Mouse (Mus musculus) heart, embryonic 15.5 days (tissue): ENCODE measurements around the gene Zkscan5. TPM values are rescaled to one million over a fixed set of nuclear protein-coding genes. Genes with fewer than 3 reads are reported as not detected.

ENCODE experiments used
- ATAC-seq: fragments of 200-750 bp; cut with Nextera tagmentation; replicated peaks from 2 replicates; pipeline ENCODE4 v1.8.0; 2017; ENCODE audit warnings: low read depth, moderate TSS enrichment; ENCODE audit not compliant: insufficient number of reproducible peaks, insufficient read depth, low FRiP score
- H3K27ac ChIP-seq: fragments of 300-500 bp; sonication (generic); 2 replicates; pipeline ENCODE4 v1.5.1; 2015; ENCODE audit warnings: mild to moderate bottlenecking, inconsistent platforms
- H3K27me3 ChIP-seq: fragments of 300-500 bp; sonication (generic); 2 replicates; pipeline ENCODE4 v1.6.1; 2015; ENCODE audit warnings: inconsistent platforms
- H3K36me3 ChIP-seq: fragments of 300-500 bp; sonication (generic); 2 replicates; pipeline ENCODE4 v1.6.1; 2015; ENCODE audit warnings: mild to moderate bottlenecking, inconsistent platforms
- H3K4me1 ChIP-seq: fragments of 300-500 bp; sonication (generic); replicated peaks from 2 replicates; pipeline ENCODE4 v1.6.1; 2015; ENCODE audit warnings: inconsistent platforms
- H3K4me2 ChIP-seq: fragments of 300-500 bp; sonication (generic); 2 replicates; pipeline ENCODE4 v1.6.1; 2015; ENCODE audit warnings: inconsistent platforms, mild to moderate bottlenecking, moderate library complexity
- H3K4me3 ChIP-seq: fragments of 300-500 bp; sonication (generic); 2 replicates; pipeline ENCODE4 v1.5.1; 2015; ENCODE audit warnings: mild to moderate bottlenecking, inconsistent platforms
- H3K9ac ChIP-seq: fragments of 300-500 bp; sonication (generic); 2 replicates; pipeline ENCODE4 v1.6.1; 2015; ENCODE audit warnings: mild to moderate bottlenecking, inconsistent platforms
- H3K9me3 ChIP-seq: fragments of 300-500 bp; sonication (generic); replicated peaks from 2 replicates; pipeline ENCODE4 v1.6.1; 2016; ENCODE audit warnings: inconsistent platforms
- WGBS: fragments of 180-500 bp; shearing (Covaris S2); methylation state at CpG from one replicate; pipeline ENCODE4 v1.1.7; 2015; ENCODE audit warnings: mixed read lengths; 5-methylcytosine and 5-hydroxymethylcytosine counted together
- polyA plus RNA-seq: library from polyadenylated mRNA; unstranded; fragments of >200 nt; fragmentation: Nextera tagmentation; extraction: Ambion mirVana; gene quantifications from 2 replicates; pipeline ENCODE4 v1.2.1, GENCODE M21; 2015

Zkscan5 gene
- 8.4 and 10.3 TPM in 2 replicates for polyA plus RNA-seq

DNA sequence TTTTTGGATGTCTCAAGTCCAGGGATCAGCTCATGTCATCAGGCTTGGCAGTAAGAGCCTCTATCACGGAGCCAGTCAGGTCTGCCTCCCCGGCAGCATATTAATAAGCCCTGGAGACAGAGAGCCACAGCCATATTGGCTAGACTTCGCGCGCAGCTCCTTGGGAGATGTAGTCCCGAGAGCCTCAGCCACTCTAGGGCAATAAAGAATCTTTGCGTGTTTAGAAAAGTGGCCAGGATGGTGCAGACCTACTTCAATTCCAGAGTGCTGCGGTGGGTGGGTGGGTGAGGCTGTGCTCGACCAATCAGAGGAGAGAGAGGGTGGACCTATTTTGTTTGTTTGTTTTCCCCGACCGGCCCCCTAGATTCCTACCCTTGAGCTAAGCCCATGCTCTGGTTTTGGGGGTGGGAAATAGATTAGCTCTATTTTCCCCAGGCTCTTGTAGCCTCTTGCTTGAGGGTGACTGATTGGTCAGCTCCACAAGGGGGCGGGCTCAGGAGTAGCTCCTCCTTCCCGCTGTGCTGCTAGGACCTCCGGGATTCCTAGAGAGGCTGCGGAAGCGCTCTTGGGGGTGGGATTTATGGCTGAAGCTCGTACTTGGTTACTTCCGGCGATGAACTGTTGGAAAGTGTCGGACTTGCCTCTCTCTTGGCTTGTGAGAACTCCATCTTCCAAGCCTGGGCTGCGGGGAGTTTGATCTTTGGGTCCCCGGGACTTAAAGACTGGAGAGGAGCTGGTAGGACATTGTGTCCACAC lies at the start of gene Zkscan5:
Gene Zkscan5 (plus strand): TSS at position 627 of the 756 bp plus-strand sequence.
- H3K4me2 ChIP-seq = peak within 1 kb of the TSS; percentile 84
- H3K4me3 ChIP-seq = peak within 1 kb of the TSS; percentile 75
- H3K9me3 ChIP-seq = no peaks in the 10 kb centered on the region
- no peaks in the 10 kb centered on the region for H3K27me3 ChIP-seq
- peaks cover 24% of the 10 kb centered on the region for H3K4me1 ChIP-seq
- under 1% methylated on average over 22 of the region's 22 CpGs for WGBS
- peak within 1 kb of the TSS; percentile 93 for H3K27ac ChIP-seq
- ATAC-seq = peak; percentile 96
- H3K9ac ChIP-seq = peak within 1 kb of the TSS; percentile 70
- peaks cover 13% of the 10 kb centered on the region; the same call in 1 of the 2 replicates for H3K36me3 ChIP-seq

DNA sequence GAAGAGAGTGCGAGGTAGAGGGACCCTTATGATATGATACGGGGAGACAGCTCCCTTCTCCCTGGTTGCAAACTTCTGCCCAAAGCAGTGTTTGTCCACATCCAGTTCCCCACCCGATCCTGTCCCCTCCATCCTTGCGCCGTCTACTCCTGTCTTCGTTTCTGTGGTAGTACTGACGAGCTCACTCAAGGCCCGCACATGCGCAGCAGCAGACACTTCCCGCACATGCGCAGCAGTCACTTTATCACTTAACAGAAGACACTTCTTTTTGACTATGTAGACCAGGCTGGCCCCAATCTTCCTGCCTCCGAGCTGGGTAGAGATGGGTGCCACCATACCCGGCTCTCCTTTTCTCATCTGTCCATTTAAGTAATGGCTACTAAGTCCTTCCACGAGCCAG lies 43.0 kb upstream of the Zkscan5 start:
- H3K9ac ChIP-seq = no peak overlapping the region
- H3K4me3 ChIP-seq = no peak overlapping the region
- WGBS = 93% methylated on average over 14 of the region's 14 CpGs
- no peaks in the 10 kb centered on the region for H3K27me3 ChIP-seq
- H3K4me1 ChIP-seq = peaks cover 17% of the 10 kb centered on the region
- no peak for ATAC-seq
- H3K9me3 ChIP-seq = no peaks in the 10 kb centered on the region
- H3K36me3 ChIP-seq = peaks cover 50% of the 10 kb centered on the region
- no peak overlapping the region for H3K4me2 ChIP-seq
- H3K27ac ChIP-seq = no peak overlapping the region

DNA sequence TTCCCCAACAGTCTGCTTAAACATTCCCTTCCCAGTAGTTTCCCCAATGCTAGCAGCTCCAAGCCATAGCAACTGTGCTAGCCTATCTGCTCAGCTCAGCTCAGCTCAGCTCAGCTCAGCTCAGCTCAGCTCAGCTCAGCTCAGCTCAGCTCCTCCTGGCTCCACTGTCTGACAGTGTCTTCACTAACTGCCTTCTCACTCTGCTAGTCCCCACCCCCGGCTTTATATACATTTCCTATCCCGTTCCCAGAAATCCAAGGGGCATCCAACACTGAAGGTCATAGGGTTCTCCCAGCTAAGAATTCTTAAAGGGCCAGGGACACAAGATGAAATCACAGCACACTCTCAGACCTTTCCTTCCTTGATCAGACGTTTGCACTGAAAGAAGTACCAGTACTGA lies 39.7 kb upstream of the Zkscan5 start:
- Histone ChIP-seq H3K27me3 (no peaks in the 10 kb centered on the region), H3K4me3 (peak overlapping the region; percentile 9; the same call in 1 of the 2 replicates), H3K4me1 (peaks cover 30% of the 10 kb centered on the region), H3K9me3 (no peaks in the 10 kb centered on the region), H3K9ac (no peak overlapping the region), H3K36me3 (peaks cover 24% of the 10 kb centered on the region), H3K4me2 (peak overlapping the region; percentile 31; the same call in 1 of the 2 replicates), H3K27ac (no peak overlapping the region)
- WGBS = 50% methylated on average over 3 of the region's 3 CpGs
- ATAC-seq = no peak

DNA sequence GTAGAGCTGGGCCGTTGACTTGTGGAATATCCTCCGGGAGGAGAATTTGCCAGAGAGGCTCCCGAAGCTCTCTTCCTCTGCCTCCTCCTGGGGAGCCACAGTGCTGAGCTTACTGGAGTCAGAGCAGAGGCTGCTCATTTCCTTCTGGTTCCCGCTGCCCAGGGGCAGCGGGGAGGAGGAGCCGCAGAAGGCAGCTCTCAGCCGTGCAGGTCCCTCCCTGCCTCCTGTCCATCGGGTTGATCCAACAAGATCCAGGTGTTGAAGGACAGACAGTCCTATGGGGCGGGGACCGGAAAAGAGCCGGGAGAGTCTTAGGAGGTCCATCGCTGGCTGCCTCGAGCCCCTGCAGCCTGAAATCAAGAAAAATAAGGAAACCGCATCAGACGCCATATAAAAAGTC lies 39.2 kb upstream of the Zkscan5 start:
- H3K9me3 ChIP-seq = no peaks in the 10 kb centered on the region
- no peak overlapping the region for H3K4me3 ChIP-seq
- no peak for ATAC-seq
- H3K27ac ChIP-seq = no peak overlapping the region
- H3K9ac ChIP-seq = no peak overlapping the region
- H3K4me1 ChIP-seq = peaks cover 30% of the 10 kb centered on the region
- H3K27me3 ChIP-seq = no peaks in the 10 kb centered on the region
- H3K36me3 ChIP-seq = peaks cover 23% of the 10 kb centered on the region
- H3K4me2 ChIP-seq = peak overlapping the region; percentile 31; the same call in 1 of the 2 replicates
- 72% methylated on average over 15 of the region's 15 CpGs for WGBS

DNA sequence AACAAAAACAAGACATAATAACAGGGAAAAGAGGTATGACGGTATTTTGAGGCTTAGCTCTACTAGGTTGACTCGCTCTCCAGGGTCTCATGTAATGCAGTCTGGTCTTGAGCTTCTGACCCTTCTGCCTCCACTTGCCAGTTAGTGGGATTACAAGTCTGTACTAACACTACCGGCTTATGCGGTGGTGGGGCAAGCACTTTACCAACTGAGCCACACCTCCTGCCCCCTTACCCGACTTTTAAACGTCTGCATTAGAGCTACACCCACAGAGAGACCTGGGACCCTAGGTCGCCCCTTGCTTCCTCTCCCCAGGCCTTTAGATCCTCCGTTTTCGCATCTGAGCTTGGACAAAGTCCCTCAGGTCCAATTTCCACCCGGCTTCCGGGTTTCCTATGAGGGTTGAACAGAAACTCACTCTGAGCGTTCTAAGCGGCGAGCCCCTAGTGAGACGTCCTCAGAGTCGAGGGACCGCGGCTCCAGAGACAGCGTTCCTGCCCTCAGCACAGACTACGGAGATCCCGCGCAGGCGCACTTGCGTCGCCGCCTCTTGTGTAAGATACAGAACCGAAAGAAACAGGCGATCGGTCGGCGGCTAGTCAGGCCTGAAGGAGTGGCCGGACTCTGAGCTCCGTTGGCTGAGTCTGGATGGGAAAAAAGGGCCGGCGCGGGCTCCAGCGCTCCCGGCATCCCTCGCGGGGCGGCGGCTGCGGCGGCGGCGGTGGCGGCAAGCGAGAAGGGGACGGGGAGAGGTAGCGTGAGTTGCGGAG lies 37.6 kb upstream of the Zkscan5 start, which contains the start of the genes Ptcd1 and Cpsf4:
Gene Ptcd1 (minus strand): TSS at position 573 of the 770 bp plus-strand sequence.
Gene Cpsf4 (plus strand): TSS at position 678 of the 770 bp plus-strand sequence.
- peaks cover 20% of the 10 kb centered on the region for H3K36me3 ChIP-seq
- H3K4me1 ChIP-seq = peaks cover 30% of the 10 kb centered on the region
- ATAC-seq = peak; percentile 92
- H3K4me2 ChIP-seq = peak within 1 kb of the TSS; percentile 87
- no peaks in the 10 kb centered on the region for H3K9me3 ChIP-seq
- H3K27me3 ChIP-seq = no peaks in the 10 kb centered on the region
- peak within 1 kb of the TSS; percentile 93 for H3K27ac ChIP-seq
- peak within 1 kb of the TSS; percentile 91 for H3K4me3 ChIP-seq
- WGBS = under 1% methylated on average over 50 of the region's 51 CpGs
- peak within 1 kb of the TSS; percentile 95 for H3K9ac ChIP-seq

DNA sequence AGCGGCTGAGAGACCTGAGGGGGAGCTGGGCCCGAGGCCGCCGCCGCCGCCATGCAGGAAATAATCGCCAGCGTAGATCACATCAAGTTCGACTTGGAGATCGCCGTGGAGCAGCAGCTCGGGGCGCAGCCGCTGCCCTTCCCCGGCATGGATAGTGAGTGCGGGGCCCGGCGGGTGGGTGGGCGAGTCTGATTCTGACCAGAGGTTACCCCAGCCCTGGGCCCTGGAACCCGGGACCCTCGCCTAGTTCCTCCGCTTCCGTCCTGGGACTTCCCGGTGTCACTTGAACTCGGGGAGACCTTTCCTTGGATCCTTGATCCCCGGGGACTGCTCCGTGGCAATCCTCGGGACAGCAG lies 37.1 kb upstream of the Zkscan5 start:
- H3K36me3 ChIP-seq = peaks cover 26% of the 10 kb centered on the region
- H3K27me3 ChIP-seq = no peaks in the 10 kb centered on the region

DNA sequence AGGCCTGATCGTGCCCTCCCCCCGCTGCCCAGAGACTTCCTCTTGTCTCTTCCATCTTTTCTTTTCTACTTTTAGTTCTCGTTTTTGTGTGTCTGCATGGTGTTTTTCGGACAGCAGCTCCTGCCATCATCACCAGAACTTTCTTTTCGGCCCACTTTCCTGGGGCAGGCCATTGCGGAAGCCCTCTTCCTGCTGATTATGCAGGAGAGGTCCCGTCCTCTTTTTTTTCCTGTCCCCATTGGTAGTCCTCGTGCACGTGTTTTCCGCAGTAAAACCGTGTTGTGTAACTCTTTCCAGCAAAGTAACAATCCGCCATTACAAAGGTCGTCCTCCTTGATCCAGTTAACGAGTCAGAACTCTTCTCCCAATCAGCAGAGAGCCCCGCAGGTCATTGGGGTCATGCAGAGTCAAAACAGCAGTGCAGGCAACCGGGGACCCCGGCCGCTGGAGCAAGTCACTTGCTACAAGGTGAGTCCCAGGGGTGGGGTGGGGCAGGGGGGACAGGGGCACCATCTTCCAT lies 25.8 kb upstream of the Zkscan5 start:
- 83% methylated on average over 18 of the region's 18 CpGs for WGBS

More for the DNA sequence above, 37.1 kb upstream of the Zkscan5 start:
- Histone ChIP-seq H3K9ac (peak overlapping the region; percentile 95), H3K4me3 (peak overlapping the region; percentile 91), H3K27ac (peak overlapping the region; percentile 93), H3K9me3 (no peaks in the 10 kb centered on the region), H3K4me1 (peaks cover 30% of the 10 kb centered on the region), H3K4me2 (peak overlapping the region; percentile 87)
- peak; percentile 18 for ATAC-seq
- WGBS = under 1% methylated on average over 28 of the region's 28 CpGs

GRCm38 (mm10) chr5:145185244-145185643 lies 19.1 kb upstream of the Zkscan5 start:
- ATAC-seq = no peak
- whole genome bisulfite sequencing = 92% methylated on average over 2 of the region's 2 CpGs

More for the DNA sequence above, 25.8 kb upstream of the Zkscan5 start:
- H3K4me3 ChIP-seq = no peak overlapping the region
- H3K9me3 ChIP-seq = no peaks in the 10 kb centered on the region
- H3K9ac ChIP-seq = no peak overlapping the region
- no peak overlapping the region for H3K4me2 ChIP-seq
- no peaks in the 10 kb centered on the region for H3K27me3 ChIP-seq
- no peak overlapping the region for H3K27ac ChIP-seq
- peaks cover 97% of the 10 kb centered on the region for H3K36me3 ChIP-seq
- ATAC-seq = no peak
- peaks cover 5% of the 10 kb centered on the region; the same call in 1 of the 2 replicates for H3K4me1 ChIP-seq

DNA sequence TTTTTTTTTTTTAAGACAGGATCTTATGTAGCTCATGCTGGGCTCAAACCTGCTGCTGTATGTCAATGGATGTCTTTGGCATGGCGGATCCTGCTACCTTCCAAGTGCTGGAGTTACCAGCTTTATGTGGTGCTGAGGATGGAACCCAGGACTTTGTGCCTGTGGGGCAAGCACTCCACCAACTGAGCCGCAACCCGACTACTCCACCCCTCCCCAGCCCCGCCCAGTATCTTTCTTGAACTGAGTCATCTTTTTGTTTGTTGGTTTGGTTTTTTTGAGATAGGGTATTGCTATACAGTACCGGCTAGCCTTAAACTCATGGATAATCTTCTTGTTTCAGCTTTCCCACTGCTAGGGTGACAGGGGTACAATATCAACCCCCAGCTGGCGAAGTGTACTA lies 14.9 kb upstream of the Zkscan5 start:
- no peaks in the 10 kb centered on the region for H3K9me3 ChIP-seq
- no peak for ATAC-seq
- H3K4me2 ChIP-seq = peak overlapping the region; percentile 73
- no peak overlapping the region for H3K27ac ChIP-seq
- H3K9ac ChIP-seq = no peak overlapping the region
- 86% methylated on average over 6 of the region's 6 CpGs for WGBS
- peak overlapping the region; percentile 81; the same call in 1 of the 2 replicates for H3K4me3 ChIP-seq
- H3K4me1 ChIP-seq = peaks cover 28% of the 10 kb centered on the region
- H3K27me3 ChIP-seq = no peaks in the 10 kb centered on the region
- peaks cover 44% of the 10 kb centered on the region for H3K36me3 ChIP-seq

More at GRCm38 (mm10) chr5:145185244-145185643, 19.1 kb upstream of the Zkscan5 start:
- peaks cover 79% of the 10 kb centered on the region for H3K36me3 ChIP-seq
- H3K27ac ChIP-seq = no peak overlapping the region
- H3K4me3 ChIP-seq = no peak overlapping the region
- no peaks in the 10 kb centered on the region for H3K27me3 ChIP-seq
- H3K9ac ChIP-seq = no peak overlapping the region
- H3K4me2 ChIP-seq = no peak overlapping the region
- peaks cover 25% of the 10 kb centered on the region for H3K4me1 ChIP-seq
- no peaks in the 10 kb centered on the region for H3K9me3 ChIP-seq

DNA sequence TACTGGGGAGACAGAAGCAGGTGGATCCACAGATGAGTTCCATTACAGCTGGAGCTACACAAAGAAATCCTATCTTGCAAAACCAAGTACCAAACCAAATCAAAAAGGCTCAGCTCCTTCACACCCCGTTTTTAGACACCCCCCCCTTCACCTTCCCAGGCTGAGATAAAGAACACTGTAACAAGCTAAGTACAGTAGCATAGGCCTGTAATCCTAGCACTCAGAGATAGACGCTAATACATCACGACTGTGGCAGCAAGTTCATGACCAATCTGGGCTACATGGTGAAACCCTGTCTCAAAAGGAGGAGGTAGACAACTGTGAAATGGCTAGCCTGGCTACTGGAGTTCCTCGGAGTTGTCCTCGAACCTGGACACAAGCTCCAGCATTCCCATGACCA lies 14.0 kb upstream of the Zkscan5 start:
- Histone ChIP-seq H3K4me3 (peak overlapping the region; percentile 81), H3K36me3 (peaks cover 44% of the 10 kb centered on the region), H3K9ac (peak overlapping the region; percentile 91), H3K9me3 (no peaks in the 10 kb centered on the region), H3K27me3 (no peaks in the 10 kb centered on the region), H3K27ac (peak overlapping the region; percentile 88), H3K4me2 (peak overlapping the region; percentile 73), H3K4me1 (peaks cover 28% of the 10 kb centered on the region)
- WGBS = 18% methylated on average over 5 of the region's 5 CpGs
- no peak for ATAC-seq
